Mouse (Mus musculus): Measurements from ENCODE around the gene Camk1. TPM values are rescaled to one million over a fixed set of nuclear protein-coding genes. Genes with fewer than 3 reads are reported as not detected.
A peak's percentile ranks its signal among the peaks of the same experiment; 100 is the strongest.
"Not testable (repeated sequence)": the region's sequence is repeated elsewhere in the genome, so short reads cannot be mapped to it uniquely, and the experiment has no call there.

Camk1 gene
- polyA plus RNA-seq, 1 experiment from 2014 or later = 110 TPM

- H3K27me3 ChIP-seq = no peaks in the 10 kb centered on the region
- 42% methylated on average over 14 of the region's 14 CpGs for WGBS
- H3K27ac ChIP-seq = peak overlapping the region; percentile 78
- peaks cover 35% of the 10 kb centered on the region for H3K36me3 ChIP-seq
- H3K4me1 ChIP-seq (replicated peaks) = peaks cover 25% of the 10 kb centered on the region
- ATAC-seq (replicated peaks; ENCODE audit: insufficient number of reproducible peaks, insufficient read depth, low FRiP score, low read depth) = peak; percentile 49
- no peak overlapping the region for H3K4me3 ChIP-seq
- no peak overlapping the region for H3K9ac ChIP-seq
- no peaks in the 10 kb centered on the region for H3K9me3 ChIP-seq (replicated peaks)
- H3K4me2 ChIP-seq = peak overlapping the region; percentile 47
These were observed 10.4 kb downstream of the Camk1 start for GRCm38 (mm10) chr6:113333137-113333950.

- not testable (repeated sequence) for H3K4me3 ChIP-seq; H3K9me3 ChIP-seq (replicated peaks); ATAC-seq (replicated peaks; ENCODE audit: insufficient number of reproducible peaks, insufficient read depth, low FRiP score, low read depth); H3K27me3 ChIP-seq; H3K9ac ChIP-seq
- peaks cover 29% of the 10 kb centered on the region for H3K36me3 ChIP-seq
- peak overlapping the region; percentile 78 for H3K27ac ChIP-seq
- WGBS = 80% methylated on average over 6 of the region's 6 CpGs
- peak overlapping the region; percentile 47 for H3K4me2 ChIP-seq
- H3K4me1 ChIP-seq (replicated peaks) = peaks cover 26% of the 10 kb centered on the region
These were observed 11.1 kb downstream of the Camk1 start for GRCm38 (mm10) chr6:113332734-113333133.

GRCm38 (mm10) chr6:113331721-113332120 lies 12.1 kb downstream of the Camk1 start:
- H3K9ac ChIP-seq = no peak overlapping the region
- H3K27me3 ChIP-seq = no peaks in the 10 kb centered on the region
- 92% methylated on average over 11 of the region's 11 CpGs for WGBS
- peaks cover 19% of the 10 kb centered on the region for H3K4me1 ChIP-seq (replicated peaks)
- no peak overlapping the region for H3K27ac ChIP-seq
- peaks cover 27% of the 10 kb centered on the region for H3K36me3 ChIP-seq
- H3K4me3 ChIP-seq = no peak overlapping the region
- no peak overlapping the region for H3K4me2 ChIP-seq
- ATAC-seq (replicated peaks; ENCODE audit: insufficient number of reproducible peaks, insufficient read depth, low FRiP score, low read depth) = no peak
- no peaks in the 10 kb centered on the region for H3K9me3 ChIP-seq (replicated peaks)

- 50% methylated on average over 2 of the region's 2 CpGs for WGBS
- no peak overlapping the region for H3K4me2 ChIP-seq
- peaks cover 17% of the 10 kb centered on the region for H3K36me3 ChIP-seq
- no peak overlapping the region for H3K27ac ChIP-seq
- H3K9me3 ChIP-seq (replicated peaks) = no peaks in the 10 kb centered on the region
- peaks cover 23% of the 10 kb centered on the region for H3K4me1 ChIP-seq (replicated peaks)
- no peak overlapping the region for H3K9ac ChIP-seq
- no peak overlapping the region for H3K4me3 ChIP-seq
- no peaks in the 10 kb centered on the region for H3K27me3 ChIP-seq
- no peak for ATAC-seq (replicated peaks; ENCODE audit: insufficient number of reproducible peaks, insufficient read depth, low FRiP score, low read depth)
These were observed 13.2 kb downstream of the Camk1 start for GRCm38 (mm10) chr6:113330547-113330946.

GRCm38 (mm10) chr6:113329396-113329795 lies 14.4 kb downstream of the Camk1 start:
- Histone ChIP-seq H3K9ac (no peak overlapping the region), H3K4me1 (replicated peaks) (peaks cover 25% of the 10 kb centered on the region), H3K4me3 (no peak overlapping the region), H3K9me3 (replicated peaks) (no peaks in the 10 kb centered on the region), H3K36me3 (peaks cover 7% of the 10 kb centered on the region), H3K27me3 (no peaks in the 10 kb centered on the region), H3K27ac (no peak overlapping the region), H3K4me2 (no peak overlapping the region)
- 94% methylated on average over 1 of the region's 1 CpGs for WGBS
- no peak for ATAC-seq (replicated peaks; ENCODE audit: insufficient number of reproducible peaks, insufficient read depth, low FRiP score, low read depth)

GRCm38 (mm10) chr6:113326533-113327315 lies 17.1 kb downstream of the Camk1 start, which contains the start of gene Ogg1:
Gene Ogg1 (plus strand): TSS chr6:113326972.
- under 1% methylated on average over 52 of the region's 52 CpGs for WGBS
- Histone ChIP-seq H3K4me3 (peak within 1 kb of the TSS; percentile 62), H3K9ac (peak within 1 kb of the TSS; percentile 67), H3K4me2 (peak within 1 kb of the TSS; percentile 79), H3K9me3 (replicated peaks) (no peaks in the 10 kb centered on the region), H3K27ac (peak within 1 kb of the TSS; percentile 90), H3K27me3 (no peaks in the 10 kb centered on the region), H3K36me3 (peaks cover 27% of the 10 kb centered on the region), H3K4me1 (replicated peaks) (peaks cover 13% of the 10 kb centered on the region; the same call in 1 of the 2 replicates)
- ATAC-seq (replicated peaks; ENCODE audit: insufficient number of reproducible peaks, insufficient read depth, low FRiP score, low read depth) = peak; percentile 96

- Histone ChIP-seq H3K4me1 (replicated peaks) (peaks cover 20% of the 10 kb centered on the region), H3K27ac (no peak overlapping the region), H3K27me3 (no peaks in the 10 kb centered on the region), H3K4me3 (no peak overlapping the region), H3K9ac (no peak overlapping the region), H3K9me3 (replicated peaks) (no peaks in the 10 kb centered on the region), H3K4me2 (no peak overlapping the region), H3K36me3 (peaks cover 83% of the 10 kb centered on the region)
- 92% methylated on average over 3 of the region's 3 CpGs for WGBS
- no peak for ATAC-seq (replicated peaks; ENCODE audit: insufficient number of reproducible peaks, insufficient read depth, low FRiP score, low read depth)
These were observed 27.8 kb downstream of the Camk1 start for GRCm38 (mm10) chr6:113315972-113316371.

- Histone ChIP-seq H3K4me2 (peak overlapping the region; percentile 97), H3K4me3 (peak overlapping the region; percentile 100), H3K9ac (peak overlapping the region; percentile 98), H3K27me3 (peaks cover 3% of the 10 kb centered on the region; the same call in 1 of the 2 replicates), H3K9me3 (replicated peaks) (no peaks in the 10 kb centered on the region), H3K27ac (peak overlapping the region; percentile 99), H3K36me3 (peaks cover 23% of the 10 kb centered on the region), H3K4me1 (replicated peaks) (peaks cover 39% of the 10 kb centered on the region)
- 32% methylated on average over 5 of the region's 5 CpGs for WGBS
- ATAC-seq (replicated peaks; ENCODE audit: insufficient number of reproducible peaks, insufficient read depth, low FRiP score, low read depth) = no peak
These were observed 35.6 kb downstream of the Camk1 start for GRCm38 (mm10) chr6:113308141-113308540.

GRCm38 (mm10) chr6:113307481-113308121 lies 36.2 kb downstream of the Camk1 start:
- H3K27me3 ChIP-seq = peaks cover 3% of the 10 kb centered on the region; the same call in 1 of the 2 replicates
- ATAC-seq (replicated peaks; ENCODE audit: insufficient number of reproducible peaks, insufficient read depth, low FRiP score, low read depth) = no peak

GRCm38 (mm10) chr6:113306986-113307349 lies 36.8 kb downstream of the Camk1 start, which contains the start of gene Brpf1:
Gene Brpf1 (plus strand): TSS chr6:113307137.
- 0% methylated on average over 32 of the region's 32 CpGs for WGBS
- peaks cover 15% of the 10 kb centered on the region for H3K36me3 ChIP-seq
- peak within 1 kb of the TSS; percentile 98 for H3K9ac ChIP-seq
- peaks cover 33% of the 10 kb centered on the region for H3K4me1 ChIP-seq (replicated peaks)
- peak within 1 kb of the TSS; percentile 97 for H3K4me2 ChIP-seq
- H3K4me3 ChIP-seq = peak within 1 kb of the TSS; percentile 100
- H3K27ac ChIP-seq = peak within 1 kb of the TSS; percentile 99
- 0 out of 2 replicates have a peak, but pooled peaks have one; percentile 12 for ATAC-seq (replicated peaks; ENCODE audit: insufficient number of reproducible peaks, insufficient read depth, low FRiP score, low read depth)
- no peaks in the 10 kb centered on the region for H3K9me3 ChIP-seq (replicated peaks)
- H3K27me3 ChIP-seq = peaks cover 3% of the 10 kb centered on the region; the same call in 1 of the 2 replicates

More at GRCm38 (mm10) chr6:113307481-113308121, 36.2 kb downstream of the Camk1 start:
- H3K4me3 ChIP-seq = peak overlapping the region; percentile 100
- WGBS = under 1% methylated on average over 34 of the region's 34 CpGs
- H3K9me3 ChIP-seq (replicated peaks) = no peaks in the 10 kb centered on the region
- peaks cover 21% of the 10 kb centered on the region for H3K36me3 ChIP-seq
- H3K4me1 ChIP-seq (replicated peaks) = peaks cover 36% of the 10 kb centered on the region
- peak overlapping the region; percentile 99 for H3K27ac ChIP-seq
- peak overlapping the region; percentile 98 for H3K9ac ChIP-seq
- H3K4me2 ChIP-seq = peak overlapping the region; percentile 97

Data from heart, embryonic 15.5 days (tissue).